Mouse (Mus musculus): ENCODE data around the gene Epb41l3. TPM values are rescaled to one million over a fixed set of nuclear protein-coding genes. Genes with fewer than 3 reads are reported as not detected.

The Epb41l3 gene
- polyA plus RNA-seq, 1 experiment from 2014 or later = 7.2 TPM

GRCm38 (mm10) chr17:69156522-69157100, 81.1 kb downstream of the Epb41l3 start:
- ChIA-PET POLR2A (no interaction called here), CTCF (interaction anchor here (0.8 kb wide), 1 partner anchor 13 kb away, joined by 3 read pairs; no protein-coding TSS in a partner anchor)
- no peak for TF ChIP-seq CTCF (IDR thresholded peaks at IDR 0.05)
- H3K27me3 ChIP-seq = no peaks in the 10 kb centered on the region
- DNase-seq (ENCODE audit: low read depth, low spot score) (no peak), ATAC-seq (peak; percentile 35)
- in situ Hi-C loops (cut with MboI; ENCODE audit: low pct_unique_long_range_greater_than_20kb) = no loop called here

- in situ Hi-C loops (cut with MboI; ENCODE audit: low pct_unique_long_range_greater_than_20kb) = no loop called here
- H3K27me3 ChIP-seq = no peaks in the 10 kb centered on the region
- DNase-seq (ENCODE audit: low read depth, low spot score) (no peak), ATAC-seq (no peak)
- TF ChIP-seq CTCF (IDR thresholded peaks at IDR 0.05) = no peak
- CTCF ChIA-PET = no interaction called here
- POLR2A ChIA-PET = no interaction called here
Observed at GRCm38 (mm10) chr17:69157101-69157808, 81.8 kb downstream of the Epb41l3 start.

GRCm38 (mm10) chr17:69157809-69158185, 82.3 kb downstream of the Epb41l3 start:
- TF ChIP-seq CTCF (IDR thresholded peaks at IDR 0.05) = no peak
- no peak for DNase-seq (ENCODE audit: low read depth, low spot score)
- ChIA-PET CTCF (no interaction called here), POLR2A (no interaction called here)
- ATAC-seq = no peak
- in situ Hi-C loops (cut with MboI; ENCODE audit: low pct_unique_long_range_greater_than_20kb) = no loop called here
- H3K27me3 ChIP-seq = no peaks in the 10 kb centered on the region

DNA sequence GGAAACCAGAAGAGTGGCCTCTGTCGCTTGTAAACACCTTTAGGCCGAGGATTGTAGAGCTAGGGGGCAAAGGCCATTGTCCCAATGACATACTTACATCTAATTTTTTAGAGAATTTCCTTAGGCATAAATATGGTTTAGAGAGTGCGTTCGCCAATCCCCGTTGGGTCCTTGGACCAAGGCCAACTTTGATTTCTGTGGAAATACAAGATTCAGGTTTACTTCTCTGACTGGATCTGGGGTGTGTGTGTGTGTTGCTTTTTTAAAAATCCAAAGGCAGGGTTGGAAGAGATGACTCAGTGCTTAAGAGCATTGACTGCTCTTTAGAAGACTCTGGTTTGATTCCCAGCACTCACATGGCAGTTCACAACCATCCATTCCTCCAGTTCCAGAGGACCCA, 83.2 kb downstream of the Epb41l3 start:
- no peak for TF ChIP-seq CTCF (IDR thresholded peaks at IDR 0.05)
- ATAC-seq = no peak
- no peak for DNase-seq (ENCODE audit: low read depth, low spot score)
- CTCF ChIA-PET = no interaction called here
- POLR2A ChIA-PET = no interaction called here
- in situ Hi-C loops (cut with MboI; ENCODE audit: low pct_unique_long_range_greater_than_20kb) = no loop called here
- H3K27me3 ChIP-seq = no peaks in the 10 kb centered on the region

DNA sequence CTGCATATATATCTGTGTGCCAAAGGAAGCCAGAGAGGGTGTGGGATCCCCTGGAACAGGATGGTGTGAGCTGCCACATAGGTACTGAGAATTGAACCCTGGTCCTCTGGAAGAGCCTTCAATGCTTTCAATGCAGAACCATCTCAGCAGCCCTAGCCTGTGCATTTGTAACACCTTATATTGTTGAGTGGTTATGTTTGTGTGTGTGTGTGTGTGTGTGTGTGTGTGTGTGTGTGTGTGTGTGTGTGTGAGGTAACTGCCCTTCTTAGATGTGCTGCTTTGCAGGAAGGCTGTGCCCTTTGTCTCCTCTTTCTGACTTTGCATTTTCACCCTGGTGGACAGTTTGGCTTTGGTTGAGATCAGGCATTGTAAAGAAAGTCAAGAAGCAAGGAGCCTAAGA, 87.2 kb downstream of the Epb41l3 start:
- ChIA-PET CTCF (no interaction called here), POLR2A (no interaction called here)
- H3K27me3 ChIP-seq = no peaks in the 10 kb centered on the region
- in situ Hi-C loops (cut with MboI; ENCODE audit: low pct_unique_long_range_greater_than_20kb) = no loop called here
- DNase-seq (ENCODE audit: low read depth, low spot score) (no peak), ATAC-seq (no peak)
- TF ChIP-seq CTCF (IDR thresholded peaks at IDR 0.05) = no peak

- ChIA-PET POLR2A (no interaction called here), CTCF (no interaction called here)
- DNase-seq (ENCODE audit: low read depth, low spot score) (no peak), ATAC-seq (no peak)
- no peaks in the 10 kb centered on the region for H3K27me3 ChIP-seq
- in situ Hi-C loops (cut with MboI; ENCODE audit: low pct_unique_long_range_greater_than_20kb) = no loop called here
- TF ChIP-seq CTCF (IDR thresholded peaks at IDR 0.05) = no peak
Observed at GRCm38 (mm10) chr17:69176949-69177501, 101.5 kb downstream of the Epb41l3 start.

GRCm38 (mm10) chr17:69177954-69178353, 102.5 kb downstream of the Epb41l3 start:
- no peak for TF ChIP-seq CTCF (IDR thresholded peaks at IDR 0.05)
- no peaks in the 10 kb centered on the region for H3K27me3 ChIP-seq
- ChIA-PET CTCF (no interaction called here), POLR2A (no interaction called here)
- in situ Hi-C loops (cut with MboI; ENCODE audit: low pct_unique_long_range_greater_than_20kb) = no loop called here
- ATAC-seq (no peak), DNase-seq (ENCODE audit: low read depth, low spot score) (no peak)

DNA sequence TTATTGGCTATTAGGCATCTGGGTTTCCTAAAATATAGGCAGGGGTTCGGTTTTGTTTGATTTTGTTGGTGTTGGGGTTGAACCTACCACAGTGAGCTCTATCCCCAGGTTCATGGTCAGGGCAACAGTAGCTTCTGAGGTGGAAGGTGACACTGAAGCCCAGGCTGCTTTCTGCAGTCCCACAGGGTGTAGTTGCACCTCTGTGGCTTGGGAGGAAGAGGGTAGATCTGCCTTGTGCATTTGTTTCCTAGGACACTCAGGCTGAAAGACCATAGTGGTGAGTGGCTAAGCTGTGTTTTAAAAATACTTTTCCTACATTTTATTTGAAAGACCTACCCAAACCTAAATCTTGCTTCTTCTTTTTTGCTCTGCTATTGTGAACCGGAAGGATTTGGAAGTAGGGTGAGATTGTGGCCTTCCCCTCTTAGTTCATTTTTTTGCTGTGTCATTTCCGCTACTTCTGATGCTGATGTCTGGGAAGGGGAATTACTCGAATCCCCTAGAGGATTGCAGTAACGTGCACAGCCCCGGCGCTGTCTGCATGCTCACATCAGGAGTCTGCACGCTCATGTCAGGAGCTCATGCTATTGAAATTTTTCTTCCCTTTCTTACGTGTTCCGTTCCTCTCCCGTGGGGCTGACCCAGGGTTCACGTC, 105.5 kb downstream of the Epb41l3 start:
- in situ Hi-C loops (cut with MboI; ENCODE audit: low pct_unique_long_range_greater_than_20kb) = no loop called here
- no peak for TF ChIP-seq CTCF (IDR thresholded peaks at IDR 0.05)
- ATAC-seq = no peak
- POLR2A ChIA-PET = interaction anchor here (1.6 kb wide), 1 partner anchor 13 kb away, joined by 3 read pairs; no protein-coding TSS in a partner anchor
- DNase-seq (ENCODE audit: low read depth, low spot score) = no peak
- no peaks in the 10 kb centered on the region for H3K27me3 ChIP-seq
- CTCF ChIA-PET = no interaction called here

DNA sequence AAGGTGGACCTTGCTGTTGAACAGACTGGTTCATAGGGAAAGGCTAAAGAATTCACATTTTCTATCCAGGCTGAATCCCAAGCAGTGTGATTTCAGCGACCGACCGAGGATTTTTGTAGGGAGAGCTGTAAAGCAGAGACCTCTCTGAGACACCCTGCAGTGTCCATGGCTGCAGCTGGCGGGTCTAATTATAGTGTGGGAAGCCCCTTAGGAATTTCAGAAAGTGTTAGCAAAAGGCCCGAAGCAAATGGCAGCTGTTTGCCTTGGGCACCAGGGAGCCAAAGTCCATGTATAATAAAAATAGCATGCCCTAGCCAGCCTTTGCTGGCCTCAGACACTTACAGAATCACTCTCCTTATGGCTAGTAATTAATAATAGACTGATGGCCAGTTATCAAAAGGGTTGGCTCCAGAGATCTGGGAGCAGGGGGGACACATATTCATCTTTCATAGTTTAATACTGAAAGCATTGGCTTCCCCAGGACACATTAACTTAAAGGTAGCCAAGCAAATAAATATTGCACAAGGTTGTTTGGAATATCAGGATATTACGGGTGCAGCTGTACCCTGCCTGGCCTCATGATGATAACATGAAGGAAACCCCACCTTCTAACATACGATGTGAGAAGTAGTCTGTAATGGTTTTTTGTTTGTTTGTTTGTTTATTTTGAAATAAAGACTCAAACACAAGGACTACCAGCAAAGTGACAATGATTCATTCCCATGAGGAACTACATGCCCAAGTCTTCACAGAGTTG, 106.3 kb downstream of the Epb41l3 start:
- ChIA-PET CTCF (no interaction called here), POLR2A (interaction anchor here (0.6 to 1.6 kb wide), 2 partner anchors 13 to 1144 kb away, joined by 3 to 5 read pairs; no protein-coding TSS in a partner anchor)
- DNase-seq (ENCODE audit: low read depth, low spot score) (no peak), ATAC-seq (no peak)
- H3K27me3 ChIP-seq = no peaks in the 10 kb centered on the region
- in situ Hi-C loops (cut with MboI; ENCODE audit: low pct_unique_long_range_greater_than_20kb) = no loop called here
- TF ChIP-seq CTCF (IDR thresholded peaks at IDR 0.05) = no peak

DNA sequence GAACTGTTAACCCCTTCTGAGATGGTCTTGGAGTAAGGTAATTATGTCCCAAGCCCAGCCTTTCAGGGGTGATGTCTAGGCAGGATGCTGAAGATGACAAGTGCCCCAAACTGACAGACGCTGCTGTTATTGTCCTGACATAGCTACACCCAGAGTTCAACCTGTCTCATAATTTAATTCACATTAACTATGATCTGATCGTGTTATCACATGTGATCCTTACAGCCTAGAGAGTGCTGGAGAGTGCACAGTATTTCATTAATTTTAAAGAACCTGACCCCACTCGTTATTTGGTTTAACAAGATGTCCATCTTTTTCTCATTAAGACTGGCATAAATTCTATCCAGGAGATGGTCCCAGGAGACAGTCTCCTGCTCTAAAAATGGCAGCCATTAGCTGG, 112.3 kb downstream of the Epb41l3 start:
- ChIA-PET POLR2A (no interaction called here), CTCF (interaction anchor here (0.8 kb wide), 1 partner anchor 77 kb away, joined by 3 read pairs; no protein-coding TSS in a partner anchor)
- DNase-seq (ENCODE audit: low read depth, low spot score) (no peak), ATAC-seq (no peak)
- H3K27me3 ChIP-seq = no peaks in the 10 kb centered on the region
- in situ Hi-C loops (cut with MboI; ENCODE audit: low pct_unique_long_range_greater_than_20kb) = no loop called here
- no peak for TF ChIP-seq CTCF (IDR thresholded peaks at IDR 0.05)

All from Patski (cell line).